Mouse (Mus musculus): ENCODE measurements around the gene Dus3l.

Dus3l gene

GRCm38 (mm10) chr17:56792588-56792987 is 28.0 kb downstream of the Dus3l start:
- no peak for DNase-seq (ENCODE audit: low spot score in 2 of 2)

DNA sequence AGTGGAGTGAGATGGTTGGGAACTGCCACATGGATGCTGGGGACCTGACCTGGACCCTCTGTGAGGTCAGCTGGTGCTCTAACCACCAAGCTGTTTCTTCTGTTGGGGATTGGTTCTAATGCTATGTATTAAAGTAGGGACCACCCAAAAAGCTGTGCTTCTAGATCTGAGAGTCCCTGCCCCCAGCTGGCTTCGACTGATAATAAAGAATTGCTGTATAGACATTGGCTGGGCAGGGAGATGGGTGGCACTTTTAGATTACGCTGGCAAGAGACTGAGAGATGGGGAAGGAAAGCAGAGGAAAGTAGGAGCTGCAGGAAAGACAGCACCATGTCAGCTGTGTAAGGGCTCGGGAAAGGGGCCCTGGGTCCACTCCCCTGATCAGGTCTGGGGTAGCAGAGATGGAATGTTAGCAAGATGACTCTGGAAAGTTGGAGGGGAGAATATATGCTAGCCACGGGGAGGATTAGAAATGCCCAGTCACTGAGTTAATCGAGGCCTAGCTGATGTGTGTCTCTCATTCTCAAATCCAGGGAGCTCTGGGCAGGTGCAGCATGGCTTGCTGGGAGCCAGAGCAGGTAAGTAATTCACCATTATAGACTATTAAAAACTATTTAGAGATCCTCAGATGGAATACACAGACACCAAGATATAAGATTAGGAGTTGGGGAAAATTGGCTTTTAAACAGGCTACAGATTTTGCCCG is 29.2 kb downstream of the Dus3l start:
- DNase-seq (ENCODE audit: low spot score in 2 of 2), result no peak

DNA sequence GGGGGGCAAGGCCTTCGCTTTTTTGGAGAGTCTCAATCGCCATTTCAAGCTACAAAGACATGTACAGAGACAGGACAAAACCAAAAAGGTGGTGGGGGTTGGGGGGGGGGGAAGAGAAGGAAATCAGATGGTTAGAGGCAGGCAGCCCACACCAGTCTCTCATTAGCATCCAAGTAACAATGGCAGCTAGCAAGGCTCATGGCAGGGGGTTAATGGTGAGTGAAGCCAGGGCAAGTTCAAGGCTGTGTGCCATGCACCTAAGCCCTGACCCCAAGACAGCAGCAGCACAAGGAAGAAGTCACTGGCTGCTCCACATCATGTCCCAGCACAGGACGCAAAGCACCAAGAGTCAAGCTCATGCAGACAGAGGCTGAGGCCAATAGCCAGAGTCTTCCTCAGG is 34.7 kb downstream of the Dus3l start:
- DNase-seq (ENCODE audit: low spot score in 2 of 2), result no peak

- no peak for DNase-seq (ENCODE audit: low spot score in 2 of 2)
These were observed 37.5 kb downstream of the Dus3l start for GRCm38 (mm10) chr17:56802065-56802464.

GRCm38 (mm10) chr17:56804952-56805351 is 40.4 kb downstream of the Dus3l start:
- no peak for DNase-seq (ENCODE audit: low spot score in 2 of 2)

DNA sequence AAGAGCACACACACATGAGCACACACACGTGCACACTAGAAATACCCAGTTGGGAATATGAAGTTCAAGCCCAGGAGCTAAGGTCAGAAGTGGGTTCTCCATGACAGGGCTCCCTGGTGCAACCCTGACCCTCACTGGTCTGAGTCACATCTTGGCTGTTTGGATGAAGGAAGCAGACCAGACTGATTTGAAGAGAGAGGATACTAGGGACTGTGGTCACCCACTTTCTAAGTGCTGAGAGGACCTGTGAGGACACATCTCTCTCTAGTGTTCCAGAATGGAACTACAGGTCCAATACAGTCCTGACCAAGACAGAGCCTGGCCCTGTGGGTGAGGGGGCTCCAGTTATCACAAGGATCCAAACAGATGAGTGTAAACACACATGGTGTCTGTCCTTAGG is 41.2 kb downstream of the Dus3l start:
- no peak for DNase-seq (ENCODE audit: low spot score in 2 of 2)

- peak; percentile 53 to 74 for DNase-seq (ENCODE audit: low spot score in 2 of 2)
These were observed 44.0 kb downstream of the Dus3l start for GRCm38 (mm10) chr17:56808518-56808917.

GRCm38 (mm10) chr17:56810245-56810644 is 45.7 kb downstream of the Dus3l start:
- peak; percentile 89 to 94 for DNase-seq (ENCODE audit: low spot score in 2 of 2)

GRCm38 (mm10) chr17:56814316-56815056 is 49.9 kb downstream of the Dus3l start:
- DNase-seq (ENCODE audit: low spot score in 2 of 2), result peak; percentile 89 to 93

DNA sequence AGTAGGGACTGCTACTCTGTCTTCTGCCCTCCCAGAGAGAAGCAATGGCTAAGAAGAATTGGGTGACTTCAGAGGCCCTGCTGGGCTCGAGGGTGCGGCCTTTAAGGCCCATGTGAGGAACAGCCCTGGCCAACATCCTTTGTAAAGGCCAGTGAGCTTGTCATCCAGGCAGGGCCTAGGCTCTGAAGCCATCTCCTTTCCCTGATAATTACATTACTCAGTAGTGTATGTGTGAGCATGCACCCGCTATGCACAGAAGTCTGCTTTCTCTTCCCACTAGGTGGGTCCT is 50.4 kb downstream of the Dus3l start:
- DNase-seq (ENCODE audit: low spot score in 2 of 2), result no peak

- DNase-seq (ENCODE audit: low spot score in 2 of 2), result no peak
These were observed 53.6 kb downstream of the Dus3l start for GRCm38 (mm10) chr17:56818067-56818636.

DNA sequence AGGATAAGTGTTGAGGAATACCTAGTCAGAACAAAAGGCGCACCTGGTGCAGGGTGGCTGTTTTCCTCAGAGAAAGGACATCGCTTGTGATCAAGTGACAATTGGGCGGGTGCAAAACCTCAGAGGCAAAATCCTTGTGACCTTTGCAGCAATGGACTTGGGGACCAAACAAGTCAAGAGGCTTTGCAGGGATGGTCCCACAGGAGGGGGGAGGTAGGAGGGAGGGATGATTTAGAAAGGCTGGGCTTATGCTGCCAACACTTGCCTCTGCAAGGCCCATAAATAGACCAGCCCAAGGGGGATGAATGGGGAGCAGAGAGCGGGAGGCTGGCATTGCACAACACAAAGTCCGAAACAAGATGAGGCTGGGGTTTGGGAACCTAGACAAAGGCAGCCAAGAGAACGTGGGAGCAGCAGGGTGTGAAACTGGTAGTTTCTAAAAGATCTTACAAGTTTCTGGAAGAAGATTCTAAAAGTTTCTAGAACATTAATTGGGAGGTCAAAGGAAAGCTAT is 54.5 kb downstream of the Dus3l start:
- no peak for DNase-seq (ENCODE audit: low spot score in 2 of 2)
